ENCODE assay signal across 8 mouse cellular contexts in the genomic region with DNA sequence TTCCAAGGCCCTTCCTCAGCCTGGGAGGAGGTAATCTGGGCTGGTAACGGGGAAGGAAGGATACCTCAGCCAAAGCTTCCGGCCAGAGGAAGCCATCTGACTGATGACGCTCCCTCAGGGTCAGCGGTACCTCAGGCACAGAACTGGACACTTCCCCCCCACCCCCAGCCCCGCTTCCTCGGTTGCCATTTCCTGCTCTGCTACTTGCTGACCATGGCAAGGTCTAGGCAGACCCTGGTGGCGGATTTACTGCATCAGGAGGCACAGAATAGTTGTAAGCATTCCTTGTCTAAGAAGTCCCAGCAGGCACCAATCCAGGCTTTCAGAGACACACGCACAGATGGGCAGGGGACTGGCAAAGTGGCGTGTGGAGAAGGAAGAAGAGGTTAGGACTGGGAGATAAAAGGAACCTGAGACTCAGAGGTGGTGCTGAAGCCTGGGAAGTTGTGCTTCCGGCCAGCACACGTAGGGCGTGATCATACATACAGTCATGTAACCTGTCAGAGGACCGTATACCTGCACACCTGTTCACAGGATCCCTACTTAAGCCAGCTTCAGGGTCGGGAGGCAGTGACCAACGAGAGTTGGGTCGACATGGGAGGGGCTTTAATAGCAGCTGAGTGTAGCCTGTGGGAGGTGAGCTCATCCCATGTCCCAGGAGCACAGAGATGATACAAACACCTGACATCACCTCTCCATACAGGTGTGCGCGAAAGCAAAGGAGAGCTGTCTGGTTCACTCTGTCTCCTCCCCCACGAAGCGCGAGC. TPM values are rescaled to one million over a fixed set of nuclear protein-coding genes. Genes with fewer than 3 reads are reported as not detected.
DNase-seq lines count a peak whose midpoint lies in the region; ATAC-seq and TF ChIP-seq lines count a peak whose summit lies in the region.

No protein-coding gene starts in this region.

- TF ChIP-seq CTCF in intestine, postnatal 0 days (IDR thresholded peaks at IDR 0.05; ENCODE audit: low read depth), result 0 out of 2 replicates have a peak, but pooled peaks have one; percentile 1

- no peaks in the 10 kb centered on the region for H3K9me3 ChIP-seq in embryonic facial prominence, embryonic 15.5 days (replicated peaks)
- no peaks in the 10 kb centered on the region for H3K9me3 ChIP-seq in intestine, postnatal 0 days (ENCODE audit: control insufficient read depth)

- ATAC-seq in embryonic facial prominence, embryonic 15.5 days (ENCODE audit: insufficient number of reproducible peaks, low FRiP score, low TSS enrichment, low read depth), result no peak
- ATAC-seq in intestine, postnatal 0 days, result no peak

- H3K9ac ChIP-seq in embryonic facial prominence, embryonic 15.5 days, result no peak overlapping the region
- H3K9ac ChIP-seq in intestine, postnatal 0 days (ENCODE audit: low read depth, low read length), result no peak overlapping the region

- peaks cover 53% of the 10 kb centered on the region for H3K36me3 ChIP-seq in embryonic facial prominence, embryonic 15.5 days
- H3K36me3 ChIP-seq in intestine, postnatal 0 days (ENCODE audit: control insufficient read depth, insufficient read depth), result peaks cover 41% of the 10 kb centered on the region

- WGBS in embryonic facial prominence, embryonic 15.5 days, result 62% methylated on average over 21 of the region's 21 CpGs
- 74% methylated on average over 21 of the region's 21 CpGs for WGBS in intestine, postnatal 0 days

- H3K4me1 ChIP-seq in embryonic facial prominence, embryonic 15.5 days, result peaks cover 54% of the 10 kb centered on the region
- H3K4me1 ChIP-seq in intestine, postnatal 0 days (replicated peaks; ENCODE audit: control insufficient read depth, insufficient read depth, low read length), result peaks cover 4% of the 10 kb centered on the region; the same call in 1 of the 2 replicates

- H3K27ac ChIP-seq in embryonic facial prominence, embryonic 15.5 days (replicated peaks), result peak overlapping the region; percentile 99
- peak overlapping the region; percentile 15; the same call in 1 of the 2 replicates for H3K27ac ChIP-seq in intestine, postnatal 0 days (ENCODE audit: low read depth, low read length)

- H3K4me2 ChIP-seq in embryonic facial prominence, embryonic 15.5 days (replicated peaks), result peak overlapping the region; percentile 89
- peak overlapping the region; percentile 83 for H3K4me2 ChIP-seq in intestine, postnatal 0 days (replicated peaks; ENCODE audit: low read depth)

- DNase-seq in adrenal gland, postnatal 36 days, result peak; percentile 57 to 63
- no peak for DNase-seq in adrenal gland, adult 18-20 months (ENCODE audit: low spot score in 2 of 2)
- DNase-seq in mesoderm, embryonic 11.5 days (ENCODE audit: low read depth, low spot score), result peak; percentile 23
- DNase-seq in spleen, postnatal 4 days (ENCODE audit: low spot score in 2 of 2), result no peak
- no peak for DNase-seq in left cerebral cortex, adult 9 months (ENCODE audit: low spot score in 2 of 2)
- DNase-seq in spleen, postnatal 10 days (ENCODE audit: low spot score in 2 of 2), result no peak

- H3K27me3 ChIP-seq in embryonic facial prominence, embryonic 15.5 days, result no peaks in the 10 kb centered on the region
- H3K27me3 ChIP-seq in intestine, postnatal 0 days (replicated peaks; ENCODE audit: control insufficient read depth, insufficient read depth, low read length), result no peaks in the 10 kb centered on the region

- peak overlapping the region; percentile 95 for H3K4me3 ChIP-seq in embryonic facial prominence, embryonic 15.5 days (replicated peaks)
- no peak overlapping the region for H3K4me3 ChIP-seq in intestine, postnatal 0 days (ENCODE audit: low read depth, low read length)

RNA-seq across cellular contexts. Expression of a gene that starts 3.3 kb away (rescaled TPM):
- 10 to 100 TPM; 18.6 to 19.5 TPM for total RNA-seq in adrenal gland, postnatal 36 days (2021)
- 10 to 100 TPM; 13.7 to 15.8 TPM for total RNA-seq in adrenal gland, adult 18-20 months (2021)
- polyA plus RNA-seq in embryonic facial prominence, embryonic 15.5 days (2015; fragmentation: Nextera tagmentation; extraction: Ambion mirVana), result 18.6 and 19.6 TPM in 2 replicates
- 3.5 and 3.9 TPM in 2 replicates for polyA plus RNA-seq in intestine, postnatal 0 days (2015; fragmentation: Nextera tagmentation; extraction: Ambion mirVana)

RNA-seq across cellular contexts. Expression of a gene that starts 7.6 kb away (rescaled TPM):
- 10 to 100 TPM; 11.3 to 12.6 TPM for total RNA-seq in adrenal gland, postnatal 36 days (2021)
- 10 to 100 TPM; 11.0 to 11.1 TPM for total RNA-seq in adrenal gland, adult 18-20 months (2021)
- polyA plus RNA-seq in embryonic facial prominence, embryonic 15.5 days (2015; fragmentation: Nextera tagmentation; extraction: Ambion mirVana), result 25.7 and 29.5 TPM in 2 replicates
- 15.0 and 18.5 TPM in 2 replicates for polyA plus RNA-seq in intestine, postnatal 0 days (2015; fragmentation: Nextera tagmentation; extraction: Ambion mirVana)

RNA-seq across cellular contexts. Expression of a gene that starts 15.6 kb away (rescaled TPM):
- under 1 TPM in 1 of 2 experiments, not detected in 1; 0.49 TPM for total RNA-seq in adrenal gland, postnatal 36 days (2021)
- total RNA-seq in adrenal gland, adult 18-20 months (2021), result not detected
- polyA plus RNA-seq in embryonic facial prominence, embryonic 15.5 days (2015; fragmentation: Nextera tagmentation; extraction: Ambion mirVana), result 0.25 and 0.40 TPM in 2 replicates
- polyA plus RNA-seq in intestine, postnatal 0 days (2015; fragmentation: Nextera tagmentation; extraction: Ambion mirVana), result 0.22 TPM in 1 of 2 replicates, not detected in the other

RNA-seq across cellular contexts. Expression of a gene that starts 18.1 kb away (rescaled TPM):
- 1 to 10 TPM; 6.4 to 8.1 TPM for total RNA-seq in adrenal gland, postnatal 36 days (2021)
- total RNA-seq in adrenal gland, adult 18-20 months (2021), result 10 to 100 TPM; 10.3 to 10.6 TPM
- polyA plus RNA-seq in embryonic facial prominence, embryonic 15.5 days (2015; fragmentation: Nextera tagmentation; extraction: Ambion mirVana), result 17.6 and 21.6 TPM in 2 replicates
- polyA plus RNA-seq in intestine, postnatal 0 days (2015; fragmentation: Nextera tagmentation; extraction: Ambion mirVana), result 2.1 and 3.8 TPM in 2 replicates

RNA-seq across cellular contexts. Expression of a gene that starts 43.1 kb away (rescaled TPM):
- 10 to 100 TPM; 21.5 to 34.2 TPM for total RNA-seq in adrenal gland, postnatal 36 days (2021)
- 10 to 100 TPM; 20.8 to 28.9 TPM for total RNA-seq in adrenal gland, adult 18-20 months (2021)
- 3.8 and 4.3 TPM in 2 replicates for polyA plus RNA-seq in embryonic facial prominence, embryonic 15.5 days (2015; fragmentation: Nextera tagmentation; extraction: Ambion mirVana)
- polyA plus RNA-seq in intestine, postnatal 0 days (2015; fragmentation: Nextera tagmentation; extraction: Ambion mirVana), result 2.5 and 2.6 TPM in 2 replicates

Comparison
In these comparisons a context has a peak if more than half of its experiments do, and no peak if none do; other contexts are left out.
1. DNase-seq: peak in adrenal gland, postnatal 36 days (2 of 2) and mesoderm, embryonic 11.5 days (single experiment); none in adrenal gland, adult 18-20 months (0 of 2), spleen, postnatal 4 days (0 of 2), left cerebral cortex, adult 9 months (0 of 2) and spleen, postnatal 10 days (0 of 2).